Mouse (Mus musculus) embryonic fibroblast, embryonic 13.5 days (primary cell): ENCODE measurements at regions not wholly inside any gene's neighbourhood (a gene's known extent, or its start where the extent isn't known, plus 50 kb on each side); places are given as distances from the start of the nearest gene placed in this dataset.

ENCODE experiments used
- H3K27ac ChIP-seq: 2 replicates; pipeline ENCODE4 v1.5.1; 2012; ENCODE audit warnings: low read length, control low read depth, inconsistent platforms; ENCODE audit not compliant: insufficient read depth
- H3K4me1 ChIP-seq: 2 replicates; pipeline ENCODE4 v1.6.1; 2011; ENCODE audit warnings: low read length; ENCODE audit not compliant: control insufficient read depth, insufficient read depth
- H3K4me3 ChIP-seq: 2 replicates; pipeline ENCODE4 v1.5.1; 2011; ENCODE audit warnings: mild to moderate bottlenecking, control low read depth, low read length; ENCODE audit not compliant: insufficient read depth
- CTCF ChIP-seq: IDR thresholded peaks from 2 replicates; pipeline ENCODE4 v1.5.1; 2011; ENCODE audit warnings: mild to moderate bottlenecking, control low read depth, low read length, moderate library complexity, borderline replicate concordance; ENCODE audit not compliant: insufficient read depth
- POLR2A ChIP-seq: IDR thresholded peaks from 2 replicates; pipeline ENCODE4 v1.6.1; 2011; ENCODE audit warnings: low read depth, mild to moderate bottlenecking, control low read depth, low read length, moderate library complexity

- TF ChIP-seq CTCF (no peak), POLR2A (no peak)
- H3K4me3 ChIP-seq: no peak overlapping the region
- no peak overlapping the region for H3K27ac ChIP-seq
- no peaks in the 10 kb centered on the region for H3K4me1 ChIP-seq
Measured at GRCm38 (mm10) chr17:85914062-85914461, 226.0 kb upstream of the Six2 start.

- H3K4me1 ChIP-seq: no peaks in the 10 kb centered on the region
- no peak overlapping the region for H3K27ac ChIP-seq
- H3K4me3 ChIP-seq: no peak overlapping the region
- TF ChIP-seq POLR2A: no peak
- no peak for TF ChIP-seq CTCF
Measured at GRCm38 (mm10) chr17:85908709-85909108, 220.6 kb upstream of the Six2 start.

- H3K27ac ChIP-seq: no peak overlapping the region
- H3K4me3 ChIP-seq: no peak overlapping the region
- TF ChIP-seq POLR2A: no peak
- no peak for TF ChIP-seq CTCF
- H3K4me1 ChIP-seq: no peaks in the 10 kb centered on the region
Measured at GRCm38 (mm10) chr17:85906597-85907187, 218.6 kb upstream of the Six2 start.

GRCm38 (mm10) chr17:85902575-85902974, 214.5 kb upstream of the Six2 start:
- Histone ChIP-seq H3K4me1 (no peaks in the 10 kb centered on the region), H3K4me3 (no peak overlapping the region), H3K27ac (no peak overlapping the region)
- TF ChIP-seq POLR2A (no peak), CTCF (no peak)

- no peak overlapping the region for H3K27ac ChIP-seq
- TF ChIP-seq POLR2A (no peak), CTCF (no peak)
- no peaks in the 10 kb centered on the region for H3K4me1 ChIP-seq
- H3K4me3 ChIP-seq: no peak overlapping the region
Measured at GRCm38 (mm10) chr17:85899096-85899495, 211.0 kb upstream of the Six2 start.

- TF ChIP-seq POLR2A (no peak), CTCF (no peak)
- H3K27ac ChIP-seq: no peak overlapping the region
- no peak overlapping the region for H3K4me3 ChIP-seq
- H3K4me1 ChIP-seq: peaks cover 9% of the 10 kb centered on the region
Measured at GRCm38 (mm10) chr17:85895978-85896377, 207.9 kb upstream of the Six2 start.

GRCm38 (mm10) chr17:85891243-85891642, 203.2 kb upstream of the Six2 start:
- no peak for TF ChIP-seq POLR2A
- no peak for TF ChIP-seq CTCF
- Histone ChIP-seq H3K4me1 (peaks cover 12% of the 10 kb centered on the region), H3K4me3 (no peak overlapping the region), H3K27ac (no peak overlapping the region)

- TF ChIP-seq POLR2A (no peak), CTCF (no peak)
- H3K4me1 ChIP-seq: peaks cover 12% of the 10 kb centered on the region
- H3K4me3 ChIP-seq: no peak overlapping the region
- H3K27ac ChIP-seq: no peak overlapping the region
Measured at GRCm38 (mm10) chr17:85889746-85890532, 201.9 kb upstream of the Six2 start.

- peaks cover 12% of the 10 kb centered on the region for H3K4me1 ChIP-seq
- TF ChIP-seq POLR2A: no peak
- TF ChIP-seq CTCF: no peak
Measured at GRCm38 (mm10) chr17:85888568-85889398, 200.7 kb upstream of the Six2 start.

GRCm38 (mm10) chr17:85886675-85887074, 198.6 kb upstream of the Six2 start:
- H3K4me1 ChIP-seq: peaks cover 8% of the 10 kb centered on the region
- no peak overlapping the region for H3K27ac ChIP-seq
- TF ChIP-seq POLR2A: no peak
- no peak for TF ChIP-seq CTCF
- H3K4me3 ChIP-seq: no peak overlapping the region

More at GRCm38 (mm10) chr17:85888568-85889398, 200.7 kb upstream of the Six2 start:
- no peak overlapping the region for H3K27ac ChIP-seq
- no peak overlapping the region for H3K4me3 ChIP-seq

- H3K4me1 ChIP-seq: peaks cover 4% of the 10 kb centered on the region
- no peak overlapping the region for H3K27ac ChIP-seq
- no peak overlapping the region for H3K4me3 ChIP-seq
- TF ChIP-seq POLR2A (no peak), CTCF (no peak)
Measured at GRCm38 (mm10) chr17:85886237-85886636, 198.2 kb upstream of the Six2 start.
